Mouse (Mus musculus) E14TG2a.4 (cell line): Measurements from ENCODE around the gene Epb41.

Experiments
- H3K27me3 ChIP-seq: 2 replicates; pipeline ENCODE4 v1.6.1; 2014; ENCODE audit warnings: low read length, control low read depth; ENCODE audit not compliant: insufficient read depth
- H3K36me3 ChIP-seq: 2 replicates; pipeline ENCODE4 v1.6.1; 2014; ENCODE audit warnings: low read length, control low read depth; ENCODE audit not compliant: insufficient read depth
- H3K4me1 ChIP-seq: replicated peaks from 2 replicates; pipeline ENCODE4 v1.6.1; 2014; ENCODE audit warnings: low read depth, low read length, control low read depth
- H3K4me3 ChIP-seq: replicated peaks from 2 replicates; pipeline ENCODE4 v1.5.1; 2014; ENCODE audit warnings: mild to moderate bottlenecking, low read length
- H3K9me3 ChIP-seq: 2 replicates; pipeline ENCODE4 v1.6.1; 2014; ENCODE audit warnings: low read length, control low read depth
- CTCF ChIP-seq: conservative IDR thresholded peaks from 2 replicates; pipeline ENCODE4 v1.5.1; 2014; ENCODE audit warnings: low read length
- NANOG ChIP-seq: IDR thresholded peaks from 2 replicates; pipeline ENCODE4 v1.6.1; 2014; ENCODE audit warnings: borderline replicate concordance, low read length, mixed read lengths
- POU5F1 ChIP-seq: IDR thresholded peaks from 2 replicates; pipeline ENCODE4 v1.6.1; 2014; ENCODE audit warnings: low read length, borderline replicate concordance

Gene Epb41

DNA sequence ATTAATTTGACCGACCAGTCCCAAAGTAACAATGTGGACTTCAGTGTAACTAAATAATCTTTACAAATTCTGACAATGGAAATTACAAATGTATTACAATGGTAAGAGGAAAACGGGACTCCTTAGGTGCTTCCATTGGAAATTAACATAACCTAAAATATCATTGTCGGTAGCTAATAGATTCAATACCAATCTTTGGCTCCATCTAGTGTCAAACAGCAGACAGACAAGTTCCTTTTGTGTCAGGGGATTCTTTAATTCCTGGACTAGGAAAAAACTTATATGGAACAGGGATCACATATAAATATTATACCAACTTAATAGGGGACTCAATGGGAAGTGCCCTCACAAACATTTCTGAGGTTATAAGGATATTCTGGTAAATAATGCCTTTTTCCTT is 26.0 kb upstream of the Epb41 start:
- Histone ChIP-seq H3K36me3 (no peaks in the 10 kb centered on the region), H3K4me3 (no peak overlapping the region), H3K4me1 (peaks cover 24% of the 10 kb centered on the region), H3K9me3 (peaks cover 37% of the 10 kb centered on the region), H3K27me3 (0 out of 2 replicates have a peak, but pooled peaks cover 3% of the 10 kb centered on the region)
- 0 out of 2 replicates have a peak, but pooled peaks have one; percentile 6 for TF ChIP-seq CTCF
- no peak for TF ChIP-seq NANOG
- no peak for TF ChIP-seq POU5F1

DNA sequence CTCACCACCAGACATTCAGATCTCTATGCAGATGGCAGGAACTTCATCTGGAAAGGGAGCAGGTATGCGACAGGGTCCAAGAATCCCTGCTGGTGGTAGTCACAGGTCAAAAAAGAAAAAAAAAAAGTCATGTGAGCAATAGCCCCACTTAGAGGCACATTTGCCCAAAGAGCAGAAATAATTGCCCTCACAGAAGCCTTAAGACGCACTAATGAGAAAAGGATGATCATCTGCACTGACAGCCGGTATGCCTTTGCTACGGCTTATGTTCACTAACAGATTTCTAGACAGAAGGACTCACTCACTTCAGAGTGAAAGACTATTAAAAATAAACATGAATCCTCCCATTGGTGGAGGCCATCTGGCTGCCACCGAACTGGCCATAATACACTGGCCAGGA is 24.4 kb upstream of the Epb41 start:
- no peaks in the 10 kb centered on the region for H3K36me3 ChIP-seq
- H3K4me1 ChIP-seq: peaks cover 24% of the 10 kb centered on the region
- TF ChIP-seq CTCF (no peak), NANOG (no peak), POU5F1 (no peak)
- no peak overlapping the region for H3K4me3 ChIP-seq
- peaks cover 37% of the 10 kb centered on the region for H3K9me3 ChIP-seq
- no peaks in the 10 kb centered on the region for H3K27me3 ChIP-seq

DNA sequence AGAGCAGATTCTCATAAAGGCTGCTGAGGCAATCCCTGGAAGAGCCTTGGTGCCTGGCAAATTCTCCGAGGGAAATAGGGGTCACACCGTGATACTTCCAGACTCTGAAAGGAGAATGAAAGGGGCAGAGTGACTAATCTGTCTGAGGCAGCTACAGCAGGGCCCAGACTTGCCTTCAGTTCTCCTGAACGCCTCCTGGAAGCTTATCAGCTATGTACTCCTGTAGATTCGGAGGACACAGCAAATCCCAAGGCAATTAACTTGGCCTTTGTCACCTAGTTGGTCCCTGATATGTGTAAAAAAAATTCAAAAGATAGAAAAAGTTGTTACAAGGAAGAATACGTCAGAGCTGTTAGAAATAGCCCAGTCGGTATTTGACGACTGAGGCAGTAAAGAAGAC is 19.9 kb upstream of the Epb41 start:
- TF ChIP-seq CTCF: no peak
- TF ChIP-seq NANOG: no peak
- no peak for TF ChIP-seq POU5F1
- peaks cover 28% of the 10 kb centered on the region for H3K9me3 ChIP-seq
- no peaks in the 10 kb centered on the region for H3K36me3 ChIP-seq

DNA sequence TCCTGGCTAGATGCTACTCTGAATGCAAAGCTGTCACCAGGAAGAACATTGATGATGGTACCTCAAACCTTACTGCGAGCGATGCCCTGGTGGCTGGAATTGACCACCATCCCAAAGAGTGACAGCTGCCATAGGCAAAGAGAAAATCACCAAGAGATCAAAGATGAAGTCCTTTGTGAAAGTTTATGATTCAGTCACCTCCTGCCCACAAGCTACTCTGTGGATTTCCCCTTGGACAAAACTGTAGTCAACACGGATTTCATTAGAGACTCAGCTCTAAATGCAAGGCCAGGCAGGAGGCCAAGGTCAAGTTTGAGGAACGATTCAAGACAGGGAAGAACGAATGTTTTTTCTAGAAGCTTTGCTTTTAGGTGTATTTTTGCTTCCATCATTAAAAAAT is 18.8 kb upstream of the Epb41 start:
- Histone ChIP-seq H3K4me3 (no peak overlapping the region), H3K36me3 (no peaks in the 10 kb centered on the region), H3K27me3 (peaks cover 9% of the 10 kb centered on the region), H3K4me1 (peaks cover 10% of the 10 kb centered on the region), H3K9me3 (peaks cover 17% of the 10 kb centered on the region)
- TF ChIP-seq NANOG (no peak), POU5F1 (no peak), CTCF (no peak)

More for the DNA sequence above, 19.9 kb upstream of the Epb41 start:
- H3K4me3 ChIP-seq: no peak overlapping the region
- peaks cover 10% of the 10 kb centered on the region for H3K4me1 ChIP-seq
- H3K27me3 ChIP-seq: peaks cover 9% of the 10 kb centered on the region

DNA sequence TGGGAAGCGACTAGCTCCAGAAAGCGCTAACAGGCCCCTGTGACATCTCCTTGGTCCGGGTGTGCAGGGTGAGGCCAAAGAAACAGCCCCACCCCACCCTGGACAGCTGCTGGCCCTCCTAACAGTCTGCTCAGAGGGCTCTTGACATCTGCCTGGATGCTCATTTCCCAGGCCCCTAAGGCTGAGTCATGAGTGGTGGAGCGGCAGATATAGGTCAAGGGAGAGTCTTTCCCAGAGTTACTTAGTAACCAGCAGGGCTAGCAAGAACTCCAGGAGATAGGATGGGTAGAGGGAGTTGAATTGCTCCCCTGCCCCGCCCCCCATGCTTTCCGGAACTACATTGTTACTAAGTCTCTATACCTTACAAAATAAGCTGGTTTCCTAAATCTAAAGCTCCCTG is 18.0 kb upstream of the Epb41 start:
- Histone ChIP-seq H3K4me1 (peaks cover 10% of the 10 kb centered on the region), H3K4me3 (no peak overlapping the region), H3K27me3 (peaks cover 9% of the 10 kb centered on the region), H3K36me3 (no peaks in the 10 kb centered on the region), H3K9me3 (peaks cover 9% of the 10 kb centered on the region)
- TF ChIP-seq NANOG: no peak

DNA sequence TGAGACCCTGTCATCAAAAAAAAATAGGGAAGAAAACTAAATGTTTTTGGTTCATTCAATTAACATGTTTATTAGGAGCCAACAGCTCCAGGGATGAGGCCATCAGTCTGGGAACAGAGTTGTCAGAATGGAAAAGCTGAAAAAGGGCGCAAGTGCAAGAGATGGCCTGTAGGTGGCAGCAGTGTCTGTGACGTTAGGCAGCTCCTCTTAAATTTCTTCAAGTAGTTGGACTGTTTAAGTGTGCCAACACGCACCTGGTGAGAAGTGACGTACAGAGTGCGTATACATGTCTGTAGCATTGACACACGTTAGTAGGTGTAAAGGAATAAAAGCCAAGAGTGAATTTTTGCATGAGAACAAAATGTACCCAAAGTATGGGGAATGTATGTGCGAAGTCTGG is 13.8 kb upstream of the Epb41 start:
- Histone ChIP-seq H3K4me3 (no peak overlapping the region), H3K4me1 (peaks cover 10% of the 10 kb centered on the region), H3K36me3 (no peaks in the 10 kb centered on the region), H3K9me3 (peaks cover 25% of the 10 kb centered on the region), H3K27me3 (peaks cover 22% of the 10 kb centered on the region)
- TF ChIP-seq POU5F1 (no peak), NANOG (no peak), CTCF (peak; percentile 92)

DNA sequence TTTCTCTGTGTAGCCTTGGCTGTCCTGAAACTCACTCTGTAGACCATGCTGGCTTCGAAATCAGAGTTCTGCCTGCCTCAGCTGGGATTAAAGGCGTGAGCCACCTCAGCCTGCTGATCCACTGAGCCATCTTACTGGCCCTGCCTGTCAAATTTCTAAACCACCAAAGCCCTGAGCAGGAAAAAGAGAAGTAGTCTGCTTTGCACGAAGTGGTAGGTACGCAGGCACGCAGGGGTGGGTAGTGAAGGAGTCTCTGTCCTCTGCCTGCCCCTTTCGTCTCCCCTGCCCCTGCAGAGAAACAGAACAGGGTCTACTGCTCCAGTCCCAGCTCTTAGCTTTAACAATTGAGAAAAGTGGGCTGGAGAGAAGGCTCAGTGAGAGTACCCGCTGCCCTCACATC is 10.0 kb upstream of the Epb41 start:
- Histone ChIP-seq H3K4me1 (no peaks in the 10 kb centered on the region), H3K27me3 (peaks cover 20% of the 10 kb centered on the region), H3K4me3 (no peak overlapping the region), H3K9me3 (peaks cover 25% of the 10 kb centered on the region), H3K36me3 (no peaks in the 10 kb centered on the region)
- TF ChIP-seq NANOG (no peak), POU5F1 (no peak), CTCF (no peak)

DNA sequence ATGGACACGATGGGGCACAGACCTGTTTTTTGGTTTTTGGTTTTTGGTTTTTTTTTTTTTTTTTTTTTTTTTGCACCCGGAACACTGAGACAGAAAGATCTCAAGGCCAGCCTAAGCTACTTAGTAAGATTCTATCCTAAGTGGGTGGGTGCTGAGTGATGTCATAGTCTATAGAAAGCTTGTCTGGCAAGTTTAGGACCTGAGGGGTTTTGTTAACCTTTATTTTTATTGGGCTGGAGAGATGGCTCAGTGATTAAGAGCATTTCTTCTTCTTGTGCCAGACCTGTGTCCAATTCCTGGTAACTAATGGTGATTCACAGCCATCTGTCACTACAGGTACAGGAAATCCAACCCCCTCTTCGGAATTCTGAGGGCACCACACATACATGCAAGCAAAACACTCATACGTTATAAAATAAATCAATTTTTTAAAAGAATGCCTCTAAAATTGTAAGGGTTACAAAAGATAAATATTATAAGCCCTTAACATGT is 5.4 kb upstream of the Epb41 start:
- Histone ChIP-seq H3K4me3 (no peak overlapping the region), H3K36me3 (no peaks in the 10 kb centered on the region), H3K4me1 (peaks cover 27% of the 10 kb centered on the region), H3K9me3 (peaks cover 6% of the 10 kb centered on the region), H3K27me3 (peaks cover 32% of the 10 kb centered on the region)
- TF ChIP-seq CTCF (no peak), POU5F1 (no peak), NANOG (no peak)

DNA sequence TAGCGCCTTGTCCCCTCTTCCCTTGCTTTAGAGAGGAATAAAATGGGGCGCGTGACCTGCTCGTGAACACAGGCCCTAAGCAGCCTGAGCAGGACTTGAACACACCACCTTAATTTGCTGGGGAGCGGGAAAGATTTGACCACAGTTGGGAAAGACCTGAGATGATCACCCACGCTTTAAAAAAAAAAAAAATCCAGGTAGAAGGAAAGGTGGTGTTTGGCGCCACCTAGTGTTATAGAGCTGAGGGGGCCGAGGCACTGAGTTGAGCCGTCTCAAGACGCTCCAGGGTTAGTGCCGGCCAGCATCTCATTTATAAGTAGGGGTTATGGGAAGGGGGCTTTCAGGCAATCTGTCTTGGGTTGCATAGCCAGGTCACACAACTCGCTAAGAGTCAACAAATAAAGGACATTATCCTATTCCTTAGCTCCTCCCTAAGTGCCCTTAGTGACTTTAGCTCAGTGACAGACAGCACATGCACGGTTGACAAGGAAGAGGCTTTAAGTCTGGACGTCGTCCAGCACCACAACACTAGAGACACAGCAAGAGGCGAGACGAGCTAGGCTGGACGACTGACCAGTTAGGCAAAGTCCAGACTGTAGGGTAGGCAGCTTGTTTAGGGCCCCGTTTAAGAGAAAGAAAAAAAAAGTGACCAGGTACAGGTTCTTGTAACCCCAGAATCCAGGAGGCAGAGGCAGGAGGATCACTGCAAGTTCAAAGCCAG is 4.6 kb upstream of the Epb41 start:
- TF ChIP-seq POU5F1 (no peak), NANOG (no peak), CTCF (peak; percentile 76)
- no peak overlapping the region for H3K4me3 ChIP-seq
- no peaks in the 10 kb centered on the region for H3K9me3 ChIP-seq
- no peaks in the 10 kb centered on the region for H3K36me3 ChIP-seq
- H3K27me3 ChIP-seq: peaks cover 25% of the 10 kb centered on the region
- H3K4me1 ChIP-seq: peaks cover 29% of the 10 kb centered on the region
